Mouse (Mus musculus) adrenal gland, postnatal 36 days (tissue): ENCODE measurements around the gene Fam50a. TPM values are rescaled to one million over a fixed set of nuclear protein-coding genes. Genes with fewer than 3 reads are reported as not detected.
"Not testable (repeated sequence)": the region's sequence is repeated elsewhere in the genome, so short reads cannot be mapped to it uniquely, and the experiment has no call there.

ENCODE experiments used
- DNase-seq, 2 experiments: peaks; one replicate each; pipeline ENCODE4 v3.0.0; 2021; ENCODE audit warnings: mixed read lengths in 1 of 2
- microRNA-seq: library from miRNA; unstranded; fragments of <30 nt; microRNA quantifications from one replicate; pipeline ENCODE4 v1.2.0, GENCODE M21; 2021
- total RNA-seq, 2 experiments: library from RNA; stranded (reverse); gene quantifications; 2 replicates each; pipeline ENCODE4 v1.2.3; 2021

The Fam50a gene
- total RNA-seq, 2 experiments from 2014 or later = 63.3 to 78.7 TPM

DNA sequence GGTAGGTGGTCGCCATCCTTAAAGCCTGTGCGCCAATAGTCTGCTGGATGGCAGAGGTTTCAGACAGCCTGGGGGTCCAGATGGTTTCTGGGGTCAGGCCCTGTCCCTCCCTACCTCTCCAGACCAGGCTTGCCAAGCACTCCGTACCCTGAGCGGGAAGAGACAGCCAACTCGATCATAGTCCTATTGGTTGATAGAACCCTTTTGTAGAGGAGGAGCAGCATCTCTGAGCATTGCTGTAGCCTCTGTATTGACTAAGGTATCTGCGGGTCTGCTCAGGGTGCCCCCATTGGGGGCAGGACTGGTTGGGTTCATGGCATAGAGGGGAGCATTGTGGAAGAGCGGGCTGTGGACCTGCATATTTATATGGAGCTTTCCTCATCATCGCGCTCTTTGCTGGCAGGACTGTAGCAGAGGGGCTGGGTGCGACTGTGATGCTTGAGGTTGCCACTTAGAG is 16.4 kb downstream of the Fam50a start:
- DNase-seq = no peak

DNA sequence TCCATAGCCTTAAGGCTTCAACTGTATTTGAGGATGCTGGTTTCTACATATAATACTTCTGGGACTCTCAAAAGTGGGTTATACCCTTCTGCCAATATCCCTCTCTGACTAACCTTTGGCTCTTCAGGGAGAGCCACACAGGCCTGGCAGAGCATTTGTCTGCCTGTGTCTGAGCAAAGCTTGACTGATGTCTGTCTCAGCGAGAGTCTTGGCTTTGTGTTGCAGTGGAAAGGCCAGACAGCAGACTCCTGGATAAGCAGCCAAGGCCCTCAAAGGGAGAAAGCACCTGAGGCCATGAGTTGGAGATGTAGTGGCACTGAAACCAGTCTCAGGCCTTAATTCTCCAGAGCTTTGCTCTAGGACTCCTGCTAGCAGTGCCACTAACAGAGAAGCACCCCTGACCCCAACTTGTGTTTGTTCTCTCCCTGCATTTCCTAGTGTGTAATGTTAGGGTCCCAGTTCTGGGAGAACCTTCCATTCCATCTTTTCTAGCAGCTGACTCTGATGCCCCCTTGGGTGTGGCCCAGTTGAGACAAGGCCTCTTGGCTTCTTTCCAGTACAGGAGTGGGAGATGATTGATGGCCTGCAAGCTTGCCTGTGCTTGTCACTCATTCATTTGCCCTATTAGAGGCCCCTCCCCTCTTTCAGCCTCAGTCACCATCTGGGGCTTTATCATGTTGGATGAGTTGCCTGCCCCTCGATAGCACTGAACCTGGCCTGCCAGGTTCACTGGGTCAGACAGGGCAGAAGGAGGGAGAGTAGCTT is 17.5 kb downstream of the Fam50a start:
- DNase-seq = no peak

- no peak for DNase-seq
Measured at GRCm38 (mm10) chrX:74352645-74353466, 40.0 kb downstream of the Fam50a start.

- peak; percentile 87 to 89 for DNase-seq
Measured at GRCm38 (mm10) chrX:74353467-74353770, 40.6 kb downstream of the Fam50a start, which contains the start of gene Lage3. Gene Lage3 (minus strand): TSS chrX:74353618.

- DNase-seq = not testable (repeated sequence)
Measured at GRCm38 (mm10) chrX:74357069-74357468, 44.2 kb downstream of the Fam50a start.

- no peak for DNase-seq
Measured at GRCm38 (mm10) chrX:74359171-74359570, 46.3 kb downstream of the Fam50a start.

GRCm38 (mm10) chrX:74367512-74367911 is 54.7 kb downstream of the Fam50a start:
- DNase-seq = no peak

- DNase-seq = peak; percentile 83 to 89
Measured at GRCm38 (mm10) chrX:74368209-74368909, 55.5 kb downstream of the Fam50a start.

Small RNA genes lying within 50 kb of the gene (microRNA-seq; reads per million reads assigned to microRNA genes)
- not detected for gene Mir7091
- not detected for gene Mir7092

Other genes starting within 250 kb of the Fam50a start
- not detected for gene Opn1mw, start 185.6 kb upstream of the Fam50a start, total RNA-seq
- gene Mecp2, start 177.7 kb upstream of the Fam50a start, total RNA-seq = 10 to 100 TPM; 35.1 to 38.4 TPM
- not detected for gene Tex28, start 145.2 kb upstream of the Fam50a start, total RNA-seq
- not detected for gene Tktl1, start 135.8 kb upstream of the Fam50a start, total RNA-seq
- 100 to 1,000 TPM; 129 to 211 TPM for gene Flna, start 63.2 kb upstream of the Fam50a start, total RNA-seq
- 100 to 1,000 TPM in 1 of 2 experiments, 10 to 100 TPM in 1; 53.0 to 121 TPM for gene Emd, start 58.3 kb upstream of the Fam50a start, total RNA-seq
- 100 to 1,000 TPM; 409 to 419 TPM for gene Rpl10, start 42.2 kb upstream of the Fam50a start, total RNA-seq
- gene Taz, start 31.1 kb upstream of the Fam50a start, total RNA-seq = 10 to 100 TPM; 64.7 to 87.2 TPM
- 10 to 100 TPM in 1 of 2 experiments, 1 to 10 TPM in 1; 9.4 to 16.3 TPM for gene Dnase1l1, start 30.7 kb upstream of the Fam50a start, total RNA-seq
- 100 to 1,000 TPM; 235 to 239 TPM for gene Atp6ap1, start 15.9 kb upstream of the Fam50a start, total RNA-seq
- 100 to 1,000 TPM; 180 to 272 TPM for gene Gdi1, start 8.0 kb upstream of the Fam50a start, total RNA-seq
- gene Plxna3, start 16.0 kb downstream of the Fam50a start, total RNA-seq = 10 to 100 TPM in 1 of 2 experiments, 1 to 10 TPM in 1; 6.0 to 13.1 TPM
- 10 to 100 TPM; 42.8 to 58.2 TPM for gene Lage3, start 40.6 kb downstream of the Fam50a start, total RNA-seq
- gene Ubl4a, start 60.2 kb downstream of the Fam50a start, total RNA-seq = 10 to 100 TPM; 59.6 to 72.6 TPM
- 10 to 100 TPM; 22.8 to 26.8 TPM for gene Slc10a3, start 60.3 kb downstream of the Fam50a start, total RNA-seq
- 10 to 100 TPM; 28.6 TPM for gene Fam3a, start 80.2 kb downstream of the Fam50a start, total RNA-seq
- gene Ikbkg, start 80.3 kb downstream of the Fam50a start, total RNA-seq = 100 to 1,000 TPM in 1 of 2 experiments, 10 to 100 TPM in 1; 71.2 to 110 TPM
- gene G6pdx, start 116.2 kb downstream of the Fam50a start, total RNA-seq = 100 to 1,000 TPM; 172 to 176 TPM
- gene Gm6880, start 168.4 kb downstream of the Fam50a start, total RNA-seq = not detected